Mouse (Mus musculus) spleen, adult 18-20 months (tissue): ENCODE results near the gene Nudt14.

Source experiments
- DNase-seq, 2 experiments: peaks; one replicate each; pipeline ENCODE4 v3.0.0; 2022; ENCODE audit warnings: mixed read lengths in 2 of 2

Nudt14 gene

GRCm38 (mm10) chr12:112912951-112913745 is 28.8 kb downstream of the Nudt14 start:
- DNase-seq: no peak

GRCm38 (mm10) chr12:112911701-112912100 is 30.2 kb downstream of the Nudt14 start:
- no peak for DNase-seq

- no peak for DNase-seq
These were observed 32.9 kb downstream of the Nudt14 start for GRCm38 (mm10) chr12:112908991-112909390.

- no peak for DNase-seq
These were observed 36.9 kb downstream of the Nudt14 start for GRCm38 (mm10) chr12:112905001-112905400.

- DNase-seq: no peak
These were observed 38.0 kb downstream of the Nudt14 start for GRCm38 (mm10) chr12:112903941-112904340.

- no peak for DNase-seq
These were observed 41.3 kb downstream of the Nudt14 start for GRCm38 (mm10) chr12:112900641-112901040.

GRCm38 (mm10) chr12:112898960-112899359 is 43.0 kb downstream of the Nudt14 start:
- no peak for DNase-seq

- DNase-seq: no peak
These were observed 43.6 kb downstream of the Nudt14 start for GRCm38 (mm10) chr12:112898351-112898750.

- DNase-seq: no peak
These were observed 44.3 kb downstream of the Nudt14 start for GRCm38 (mm10) chr12:112897522-112898212.

- DNase-seq: no peak
These were observed 47.0 kb downstream of the Nudt14 start for GRCm38 (mm10) chr12:112894969-112895368.

- no peak for DNase-seq
These were observed 47.5 kb downstream of the Nudt14 start for GRCm38 (mm10) chr12:112894303-112894884.

- no peak for DNase-seq
These were observed 56.5 kb downstream of the Nudt14 start for GRCm38 (mm10) chr12:112885465-112885864.
